Mouse (Mus musculus): ENCODE measurements around the gene Zkscan5. TPM values are rescaled to one million over a fixed set of nuclear protein-coding genes. Genes with fewer than 3 reads are reported as not detected.
"Not testable (repeated sequence)": the region's sequence is repeated elsewhere in the genome, so short reads cannot be mapped to it uniquely, and the experiment has no call there.

Zkscan5 gene
- total RNA-seq, 2 experiments from 2014 or later: 8.6 to 9.3 TPM

GRCm38 (mm10) chr5:145218206-145218605 is 13.8 kb downstream of the Zkscan5 start:
- DNase-seq: no peak
- intact Hi-C loops (cut with DNase I): no loop called here
- TF ChIP-seq CTCF (IDR thresholded peaks at IDR 0.05): no peak
- Histone ChIP-seq H3K4me3 (no peak overlapping the region), H3K27ac (no peak overlapping the region)

- no peak for DNase-seq
- no peak overlapping the region for H3K4me3 ChIP-seq
- intact Hi-C loops (cut with DNase I): no loop called here
- no peak for TF ChIP-seq CTCF (IDR thresholded peaks at IDR 0.05)
- no peak overlapping the region for H3K27ac ChIP-seq
Measured at GRCm38 (mm10) chr5:145218671-145219070, 14.3 kb downstream of the Zkscan5 start.

GRCm38 (mm10) chr5:145219981-145220380 is 15.6 kb downstream of the Zkscan5 start:
- no peak for DNase-seq
- Histone ChIP-seq H3K27ac (no peak overlapping the region), H3K4me3 (no peak overlapping the region)
- no peak for TF ChIP-seq CTCF (IDR thresholded peaks at IDR 0.05)
- intact Hi-C loops (cut with DNase I): no loop called here

GRCm38 (mm10) chr5:145222840-145223239 is 18.5 kb downstream of the Zkscan5 start:
- no peak overlapping the region for H3K4me3 ChIP-seq
- no peak overlapping the region for H3K27ac ChIP-seq
- TF ChIP-seq CTCF (IDR thresholded peaks at IDR 0.05): no peak
- no peak for DNase-seq
- intact Hi-C loops (cut with DNase I): no loop called here

- intact Hi-C loops (cut with DNase I): no loop called here
- Histone ChIP-seq H3K4me3 (no peak overlapping the region), H3K27ac (no peak overlapping the region)
- TF ChIP-seq CTCF (IDR thresholded peaks at IDR 0.05): no peak
- DNase-seq: no peak
Measured at GRCm38 (mm10) chr5:145223395-145223794, 19.0 kb downstream of the Zkscan5 start.

GRCm38 (mm10) chr5:145226453-145226852 is 22.1 kb downstream of the Zkscan5 start:
- no peak overlapping the region for H3K4me3 ChIP-seq
- no peak overlapping the region for H3K27ac ChIP-seq
- DNase-seq: no peak
- no peak for TF ChIP-seq CTCF (IDR thresholded peaks at IDR 0.05)
- intact Hi-C loops (cut with DNase I): no loop called here

GRCm38 (mm10) chr5:145229283-145229682 is 24.9 kb downstream of the Zkscan5 start:
- H3K27ac ChIP-seq; DNase-seq; intact Hi-C loops (cut with DNase I): not testable (repeated sequence)

GRCm38 (mm10) chr5:145230641-145231040 is 26.3 kb downstream of the Zkscan5 start:
- peak overlapping the region; percentile 98 for H3K27ac ChIP-seq
- peak overlapping the region; percentile 93 for H3K4me3 ChIP-seq
- intact Hi-C loops (cut with DNase I): loop anchor here (1.0 to 10.0 kb wide), 4 partner anchors 26 to 146 kb away; partner anchors contain the start of genes Arpc1a, Bud31, Kpna7 and Pdap1
- TF ChIP-seq CTCF (IDR thresholded peaks at IDR 0.05): no peak
- DNase-seq: no peak

More at GRCm38 (mm10) chr5:145229283-145229682, 24.9 kb downstream of the Zkscan5 start:
- H3K4me3 ChIP-seq: not testable (repeated sequence)

- TF ChIP-seq CTCF (IDR thresholded peaks at IDR 0.05): no peak
- intact Hi-C loops (cut with DNase I): loop anchor here (1.0 to 10.0 kb wide), 4 partner anchors 27 to 147 kb away; partner anchors contain the start of genes Arpc1a, Bud31, Kpna7 and Pdap1
- H3K27ac ChIP-seq: peak within 1 kb of the TSS; percentile 98
Measured at GRCm38 (mm10) chr5:145231367-145231871, 27.1 kb downstream of the Zkscan5 start, which contains the start of gene Zfp655. Zfp655 (plus strand) TSS chr5:145231715.

GRCm38 (mm10) chr5:145231893-145232411 is 27.6 kb downstream of the Zkscan5 start:
- no peak for DNase-seq
- H3K4me3 ChIP-seq: peak overlapping the region; percentile 93
- intact Hi-C loops (cut with DNase I): loop anchor here (1.0 to 10.0 kb wide), 4 partner anchors 27 to 147 kb away; partner anchors contain the start of genes Arpc1a, Bud31, Kpna7 and Pdap1
- H3K27ac ChIP-seq: peak overlapping the region; percentile 98
- no peak for TF ChIP-seq CTCF (IDR thresholded peaks at IDR 0.05)

More at GRCm38 (mm10) chr5:145231367-145231871, 27.1 kb downstream of the Zkscan5 start, which contains the start of gene Zfp655:
- peak within 1 kb of the TSS; percentile 93 for H3K4me3 ChIP-seq
- peak; percentile 98 for DNase-seq

- DNase-seq: no peak
Measured at GRCm38 (mm10) chr5:145234636-145235035, 30.3 kb downstream of the Zkscan5 start.

GRCm38 (mm10) chr5:145249520-145249919 is 45.2 kb downstream of the Zkscan5 start:
- no peak for DNase-seq
- intact Hi-C loops (cut with DNase I): no loop called here
- no peak for TF ChIP-seq CTCF (IDR thresholded peaks at IDR 0.05)
- H3K4me3 ChIP-seq: no peak overlapping the region
- no peak overlapping the region for H3K27ac ChIP-seq

More at GRCm38 (mm10) chr5:145234636-145235035, 30.3 kb downstream of the Zkscan5 start:
- intact Hi-C loops (cut with DNase I): loop anchor here (10.0 kb wide), 1 partner anchor 150 kb away; the partner anchor contains the start of genes Arpc1a and Kpna7
- Histone ChIP-seq H3K4me3 (no peak overlapping the region), H3K27ac (no peak overlapping the region)
- peak; percentile 58 for TF ChIP-seq CTCF (IDR thresholded peaks at IDR 0.05)

Other genes starting within 250 kb of the Zkscan5 start
- gene Smurf1, start 238.7 kb upstream of the Zkscan5 start, total RNA-seq (2021): 10 to 100 TPM in 1 of 2 experiments, 1 to 10 TPM in 1; 9.3 to 16.8 TPM
- not detected for gene Gm4871, start 171.8 kb upstream of the Zkscan5 start, total RNA-seq (2021)
- gene 1700018F24Rik, start 161.6 kb upstream of the Zkscan5 start, total RNA-seq (2021): not detected
- gene Arpc1a, start 120.7 kb upstream of the Zkscan5 start, total RNA-seq (2021): 10 to 100 TPM; 23.8 to 30.3 TPM
- not detected for gene Kpna7, start 120.5 kb upstream of the Zkscan5 start, total RNA-seq (2021)
- 10 to 100 TPM; 20.1 to 29.9 TPM for gene Arpc1b, start 90.3 kb upstream of the Zkscan5 start, total RNA-seq (2021)
- 10 to 100 TPM; 47.9 to 56.9 TPM for gene Pdap1, start 64.3 kb upstream of the Zkscan5 start, total RNA-seq (2021)
- gene Bud31, start 64.2 kb upstream of the Zkscan5 start, total RNA-seq (2021): 10 to 100 TPM; 49.1 to 57.4 TPM
- gene Ptcd1, start 37.5 kb upstream of the Zkscan5 start, total RNA-seq (2021): 10 to 100 TPM; 11.5 to 12.8 TPM
- gene Cpsf4, start 37.3 kb upstream of the Zkscan5 start, total RNA-seq (2021): 1 to 10 TPM; 9.3 to 9.9 TPM
- gene Atp5j2, start 12.5 kb upstream of the Zkscan5 start, total RNA-seq (2021): 100 to 1,000 TPM; 622 to 768 TPM
- gene Zkscan14, start 2.7 kb upstream of the Zkscan5 start, total RNA-seq (2021): 10 to 100 TPM in 1 of 2 experiments, 1 to 10 TPM in 1; 9.3 to 11.6 TPM
- gene Zfp655, start 27.2 kb downstream of the Zkscan5 start, total RNA-seq (2021): 10 to 100 TPM; 14.3 to 15.2 TPM
- 1 to 10 TPM; 8.8 to 9.4 TPM for gene Zscan25, start 75.9 kb downstream of the Zkscan5 start, total RNA-seq (2021)
- not detected for gene Cyp3a57, start 140.7 kb downstream of the Zkscan5 start, total RNA-seq (2021)

Measured in gastrocnemius, adult 2 months (tissue).